Mouse (Mus musculus) erythroid progenitor cell, adult 5-6 weeks (primary cell): ENCODE results near the gene Ptk7. TPM values are rescaled to one million over a fixed set of nuclear protein-coding genes. Genes with fewer than 3 reads are reported as not detected.

Experiments used
- ATAC-seq: replicated peaks from 2 replicates; pipeline ENCODE4 v1.8.0; 2016; ENCODE audit warnings: moderate number of reproducible peaks, mild to moderate bottlenecking, moderate TSS enrichment, inconsistent platforms; ENCODE audit not compliant: poor library complexity, low FRiP score, severe bottlenecking
- total RNA-seq, 2 experiments: library from RNA; stranded (forward) in 1 of 2; stranded (reverse) in 1 of 2; fragments of 150-400 nt in 1 of 2; fragments of 186-747, 209-891 nt in 1 of 2; gene quantifications; 2 replicates each; pipeline versions ENCODE4 v1.2.3 to v1.2.4; 2015 to 2017; ENCODE audit warnings: low replicate concordance in 2 of 2

The Ptk7 gene
- total RNA-seq (2015; ENCODE audit: low replicate concordance) (not detected in 2 replicates), total RNA-seq (2017; ENCODE audit: low replicate concordance) (0.30 TPM in 1 of 2 replicates, not detected in the other)

DNA sequence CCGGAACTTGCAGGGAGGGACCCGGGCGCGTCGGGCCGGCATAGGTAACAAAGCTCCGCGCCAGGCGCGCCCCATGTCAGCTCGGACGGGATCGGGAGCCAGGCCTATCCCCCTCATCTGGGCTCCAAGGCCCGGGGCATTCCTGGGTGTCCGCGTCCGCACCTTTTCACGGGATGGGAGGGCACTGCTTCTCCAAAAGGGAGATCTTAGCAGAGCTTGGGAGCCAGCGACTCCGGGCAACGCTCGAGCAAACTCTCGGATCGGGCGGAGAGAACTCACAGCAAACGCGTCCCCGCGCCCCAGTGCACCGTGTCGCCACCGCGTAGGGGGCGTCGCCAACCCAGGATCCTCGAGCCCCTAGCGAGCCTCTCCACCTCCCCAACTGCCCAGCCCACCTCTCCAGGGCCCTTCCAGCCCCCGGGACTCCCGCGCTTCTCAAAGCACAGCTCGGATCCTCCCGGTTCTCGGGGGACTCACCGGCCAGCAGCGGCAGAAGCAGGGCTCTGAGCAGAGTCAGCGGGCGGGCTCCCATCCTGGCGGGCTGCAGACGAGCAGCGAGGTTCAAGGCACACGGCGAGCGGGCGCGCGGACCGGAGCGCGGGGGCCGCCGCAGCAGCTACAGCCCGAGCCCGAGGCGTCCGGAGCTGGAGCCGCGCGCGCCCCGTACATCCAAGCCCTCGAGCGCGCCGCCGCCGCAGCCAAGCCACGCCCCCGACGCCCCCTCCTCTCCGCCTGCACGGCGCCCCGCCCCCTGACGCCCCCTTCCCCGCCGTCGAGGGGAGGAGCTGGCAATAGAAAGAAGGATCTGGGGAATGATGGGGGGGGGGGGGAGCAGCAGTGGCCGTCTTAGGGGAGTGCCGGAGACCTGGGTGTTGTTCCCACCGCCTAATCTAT is at the start of gene Ptk7:
Gene Ptk7 (minus strand): TSS at position 714 of the 894 bp plus-strand sequence.
- ATAC-seq = no peak

DNA sequence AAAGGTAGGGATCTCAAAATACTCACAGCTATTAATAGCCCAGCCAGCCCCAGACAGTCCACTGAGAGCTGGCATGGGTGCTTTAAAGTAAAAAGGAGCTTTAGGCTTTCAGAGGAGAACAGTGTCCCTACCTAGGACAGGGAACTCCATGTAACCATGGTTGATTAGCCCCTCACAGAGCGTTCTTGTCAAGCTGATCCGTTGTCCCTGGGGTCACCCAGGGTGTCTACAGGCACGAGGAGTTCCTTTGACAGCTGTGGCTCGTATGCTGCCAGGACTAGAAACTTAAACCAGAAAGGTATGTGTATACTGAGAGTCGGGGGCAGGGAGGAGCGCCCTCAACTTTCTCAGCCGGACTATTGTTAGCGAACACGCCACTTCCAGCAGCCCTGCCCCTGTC is 49.6 kb upstream of the Ptk7 start:
- no peak for ATAC-seq

DNA sequence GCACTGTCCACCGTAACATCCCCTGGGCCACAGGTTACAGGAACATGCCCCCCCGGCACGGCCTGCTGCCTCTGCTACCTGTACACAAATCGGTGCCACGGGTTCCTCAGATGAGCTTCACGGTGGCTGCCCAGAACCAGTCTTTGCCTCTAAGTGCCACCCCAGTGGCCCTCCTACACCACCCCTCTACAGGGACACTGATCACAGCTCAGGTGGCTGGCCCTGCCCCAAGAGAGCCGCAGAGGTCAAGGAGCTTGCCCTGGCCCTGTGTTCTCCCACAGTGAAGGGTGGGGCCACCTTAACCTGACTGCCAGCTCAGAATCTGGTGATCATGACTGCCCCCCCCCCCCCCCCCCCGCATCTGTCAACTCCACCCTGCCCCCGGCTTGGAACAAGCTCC is 49.1 kb upstream of the Ptk7 start, which contains the start of gene Mea1:
Gene Mea1 (plus strand): TSS at position 378 of the 400 bp plus-strand sequence.
- no peak for ATAC-seq

DNA sequence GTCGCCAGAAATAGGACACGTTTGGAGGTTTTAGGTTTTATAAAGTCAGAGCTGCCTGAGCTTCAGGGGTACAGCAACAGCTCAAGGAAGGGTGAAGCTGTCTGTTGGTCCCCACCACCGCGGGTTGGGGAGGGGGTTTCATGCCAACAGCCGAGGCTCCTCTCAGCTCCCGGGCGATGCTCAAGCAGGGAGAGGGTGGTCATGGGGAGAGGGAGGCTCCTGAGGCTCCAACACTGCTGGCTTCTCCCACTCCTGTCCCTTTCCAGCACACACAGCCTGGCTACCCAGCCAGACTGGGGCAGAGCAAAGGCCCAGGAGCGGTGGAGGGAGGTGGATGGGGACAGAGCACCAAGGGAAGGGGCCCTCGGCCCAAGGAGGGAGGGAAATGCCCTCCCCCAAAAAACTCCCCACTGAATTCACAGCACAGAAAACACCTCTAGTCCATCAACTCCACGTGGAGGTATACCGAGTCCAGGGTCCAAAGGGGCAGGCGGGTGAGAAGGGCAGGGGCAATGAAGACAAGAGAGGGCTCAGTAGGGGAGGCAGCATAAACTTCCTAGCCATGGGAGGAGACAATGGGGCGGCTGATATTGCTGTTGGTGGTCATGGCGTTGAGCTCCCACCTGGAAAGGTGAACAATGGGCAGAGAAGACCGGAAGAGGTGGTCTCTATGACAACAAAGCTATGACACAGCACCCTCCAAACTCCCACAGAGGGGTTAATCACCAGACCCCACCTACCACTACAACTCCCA is 45.4 kb upstream of the Ptk7 start:
- ATAC-seq = peak; percentile 14

DNA sequence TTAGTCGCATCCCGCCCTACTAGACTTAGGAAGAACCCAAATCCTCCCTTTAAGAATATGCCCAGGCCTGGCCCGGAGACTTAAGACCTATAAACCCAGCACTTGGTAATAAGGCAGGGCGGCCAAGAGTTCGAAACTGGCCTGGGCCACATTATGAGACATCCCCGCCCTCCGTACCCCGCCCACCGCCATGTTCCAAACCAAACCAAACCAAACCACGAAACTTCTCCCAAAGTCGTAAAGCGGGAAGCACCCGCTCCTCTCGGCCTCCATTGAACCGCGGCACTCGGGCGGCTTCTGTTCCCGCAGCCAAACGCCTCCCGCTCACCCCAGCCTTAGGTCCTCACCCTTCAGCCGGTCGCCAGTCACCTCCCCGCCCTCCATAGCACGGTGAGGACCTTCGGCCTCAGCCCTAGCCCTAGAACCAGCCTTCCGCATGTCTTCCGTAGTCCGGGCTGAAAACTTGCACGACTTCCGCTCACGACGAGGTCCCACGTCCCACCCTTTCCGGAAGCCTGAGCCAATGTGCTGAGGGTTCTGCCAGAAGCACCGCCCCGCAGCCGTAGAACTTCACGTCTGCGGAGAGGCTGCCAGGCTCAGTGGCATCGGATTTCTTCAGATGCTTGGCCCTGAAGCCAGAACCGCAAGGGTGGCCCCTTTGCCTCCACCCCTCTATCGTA is 44.7 kb upstream of the Ptk7 start, which contains the start of gene Rrp36:
Gene Rrp36 (minus strand): TSS at position 503 of the 680 bp plus-strand sequence.
- ATAC-seq = peak; percentile 98

DNA sequence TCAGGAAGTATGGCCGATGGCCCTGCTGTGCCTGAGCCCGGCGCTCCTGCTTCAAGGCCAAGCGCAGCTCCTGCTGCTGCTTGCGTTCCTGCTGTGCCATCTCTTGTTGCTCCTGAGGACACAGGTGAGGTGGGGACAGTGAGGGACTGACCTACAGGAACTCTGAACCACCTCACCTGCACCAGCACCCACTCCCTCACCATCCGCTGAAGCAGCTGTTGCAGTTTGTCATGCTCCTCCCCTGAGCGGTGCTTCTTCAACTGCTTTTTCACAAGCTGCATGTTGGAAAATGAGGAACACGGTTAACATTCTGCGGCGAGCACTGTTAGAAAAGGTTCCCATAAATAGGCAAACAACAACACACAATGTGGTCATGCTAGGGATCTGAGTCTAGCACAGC is 40.6 kb upstream of the Ptk7 start:
- ATAC-seq = no peak

DNA sequence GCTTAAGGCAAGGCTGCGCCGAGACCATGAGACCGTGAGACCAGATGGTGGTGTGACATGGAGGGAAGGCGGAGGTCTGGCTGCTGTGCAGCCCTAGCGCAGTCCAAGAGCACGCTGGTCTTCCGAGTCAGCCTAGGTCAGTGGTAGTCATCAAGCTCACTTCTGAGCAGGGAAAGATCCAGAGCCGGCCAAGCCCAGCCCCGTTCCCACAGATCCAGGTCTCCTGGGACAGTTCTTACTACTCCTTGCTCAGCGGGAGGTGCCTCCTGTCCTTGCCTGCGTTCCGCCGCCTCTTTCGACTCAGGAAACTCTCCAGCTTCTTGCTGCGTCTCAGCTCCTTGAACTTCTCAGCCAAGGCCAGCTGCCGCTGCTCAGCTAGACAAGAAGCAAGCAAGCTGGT is 38.4 kb upstream of the Ptk7 start:
- ATAC-seq = no peak

DNA sequence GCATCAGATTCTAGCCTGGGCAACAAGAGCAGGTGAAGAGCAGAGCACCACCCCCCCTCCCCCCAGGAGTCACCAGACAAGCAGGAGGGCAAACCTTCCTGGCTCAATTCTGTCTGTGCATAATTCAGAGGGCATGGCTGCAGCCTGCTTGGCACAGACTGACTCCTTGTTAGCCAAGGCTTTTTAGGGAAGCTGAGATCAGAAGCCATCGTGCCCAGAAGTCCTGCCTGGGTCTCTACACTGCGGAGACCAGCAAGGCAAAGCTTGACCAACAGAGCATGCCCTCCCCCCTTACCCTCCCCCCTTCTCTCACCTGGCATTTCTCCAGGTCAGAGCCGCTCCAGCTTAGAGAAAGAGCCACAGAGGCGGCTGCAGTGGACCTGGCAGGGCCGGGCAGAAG is 33.4 kb upstream of the Ptk7 start:
- no peak for ATAC-seq

DNA sequence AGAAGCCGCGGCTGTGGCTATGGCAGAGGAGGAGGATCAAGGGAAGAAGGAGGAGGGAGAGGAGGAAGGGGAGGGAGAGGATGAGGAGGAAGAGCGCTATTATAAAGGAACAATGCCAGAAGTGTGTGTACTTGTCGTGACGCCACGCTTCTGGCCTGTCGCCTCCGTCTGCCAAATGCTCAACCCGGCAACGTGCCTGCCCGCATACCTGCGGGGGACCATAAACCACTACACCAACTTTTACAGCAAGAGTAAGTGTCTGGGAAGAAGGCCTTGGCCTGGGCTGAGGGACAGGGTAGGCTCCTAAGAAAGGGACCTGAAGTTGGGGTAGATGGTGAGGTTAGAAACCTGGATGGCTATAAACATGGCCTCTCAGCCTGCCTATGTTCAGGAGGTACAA is 32.7 kb upstream of the Ptk7 start:
- no peak for ATAC-seq

DNA sequence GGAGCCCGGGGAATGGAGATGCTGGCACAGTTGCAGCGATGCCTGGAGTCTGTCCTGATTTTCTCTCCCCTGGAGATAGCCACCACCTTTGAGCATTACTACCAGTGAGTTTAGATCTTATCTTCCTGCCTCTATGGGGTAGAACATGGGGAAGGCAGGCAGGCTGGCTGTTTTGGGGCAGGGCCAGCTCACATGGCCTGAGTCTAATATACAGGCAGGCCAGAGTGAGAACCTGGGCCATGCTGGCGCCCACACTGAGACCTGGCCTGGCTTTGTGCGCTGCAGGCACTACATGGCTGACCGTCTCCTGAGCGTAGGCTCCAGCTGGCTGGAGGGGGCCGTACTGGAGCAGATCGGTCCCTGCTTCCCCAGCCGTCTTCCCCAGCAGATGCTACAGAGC is 32.0 kb upstream of the Ptk7 start:
- ATAC-seq = no peak

DNA sequence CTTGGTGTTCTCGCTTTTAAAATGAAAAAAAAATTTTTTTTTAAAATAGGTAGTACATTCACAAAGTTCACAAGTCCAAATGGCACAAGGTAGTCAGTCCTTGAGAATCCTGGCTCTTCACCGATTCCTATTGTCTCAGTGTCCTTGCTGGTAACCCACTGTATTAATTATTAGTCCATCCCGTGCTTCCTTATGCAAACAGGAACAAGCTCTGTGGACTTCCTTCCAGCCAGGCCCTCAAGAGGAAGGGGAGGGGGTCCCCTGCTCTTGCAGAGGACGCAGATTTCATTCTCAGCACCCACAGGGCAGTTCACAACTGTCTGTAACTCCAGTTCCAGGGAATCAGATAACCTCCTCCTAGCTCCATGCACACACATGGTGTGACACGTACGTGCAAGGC is 26.8 kb upstream of the Ptk7 start:
- ATAC-seq = no peak

DNA sequence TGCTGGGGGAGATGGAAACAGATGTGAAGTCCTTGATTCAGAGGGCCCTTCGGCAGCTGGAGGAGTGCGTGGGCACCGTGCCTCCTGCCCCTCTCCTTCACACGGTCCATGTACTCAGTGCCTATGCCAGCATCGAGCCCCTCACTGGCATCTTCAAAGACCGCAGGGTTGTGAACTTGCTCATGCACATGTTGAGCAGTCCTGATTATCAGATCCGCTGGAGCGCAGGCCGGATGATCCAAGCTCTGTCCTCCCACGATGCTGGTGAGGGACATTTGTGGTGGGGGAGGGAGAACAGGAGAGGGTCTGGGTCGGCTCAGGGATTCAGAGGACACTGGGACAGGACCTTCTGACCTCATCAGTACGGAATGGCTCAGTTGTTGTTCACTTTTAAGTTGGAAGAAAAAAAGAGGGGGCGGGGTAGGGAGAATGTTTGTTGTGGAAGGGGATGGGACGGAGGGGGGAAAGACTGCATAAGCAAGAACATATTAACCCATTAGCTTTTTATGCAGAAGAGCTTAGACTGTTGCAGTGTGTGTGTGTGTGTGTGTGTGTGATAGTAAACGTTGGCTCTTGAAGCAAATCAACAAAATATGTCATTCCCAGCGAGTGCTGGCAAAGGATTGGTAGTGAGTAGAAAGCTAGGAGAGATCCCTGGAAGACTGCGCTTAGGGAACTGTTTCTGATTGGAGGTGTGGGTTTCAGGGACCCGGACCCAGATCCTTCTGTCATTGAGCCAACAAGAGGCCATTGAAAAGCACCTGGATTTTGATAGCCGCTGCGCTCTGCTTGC is 22.6 kb upstream of the Ptk7 start:
- ATAC-seq = no peak

DNA sequence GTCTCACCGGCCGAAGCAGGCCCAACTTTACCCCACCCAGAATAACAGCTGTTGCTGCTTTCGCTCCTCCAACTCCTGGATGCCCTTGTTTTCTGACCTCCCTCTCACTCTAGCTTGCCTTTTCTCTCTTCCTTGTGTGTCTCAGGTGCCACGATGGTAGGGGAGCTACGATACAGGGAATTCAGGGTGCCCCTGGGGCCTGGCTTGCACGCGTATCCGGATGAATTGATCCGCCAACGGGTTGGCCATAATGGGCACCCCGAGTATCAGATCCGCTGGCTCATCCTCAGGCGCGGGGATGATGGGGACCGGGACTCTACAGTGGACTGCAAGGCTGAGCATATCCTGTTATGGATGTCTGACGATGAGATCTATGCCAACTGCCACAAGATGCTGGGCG is 22.0 kb upstream of the Ptk7 start:
- ATAC-seq = no peak

DNA sequence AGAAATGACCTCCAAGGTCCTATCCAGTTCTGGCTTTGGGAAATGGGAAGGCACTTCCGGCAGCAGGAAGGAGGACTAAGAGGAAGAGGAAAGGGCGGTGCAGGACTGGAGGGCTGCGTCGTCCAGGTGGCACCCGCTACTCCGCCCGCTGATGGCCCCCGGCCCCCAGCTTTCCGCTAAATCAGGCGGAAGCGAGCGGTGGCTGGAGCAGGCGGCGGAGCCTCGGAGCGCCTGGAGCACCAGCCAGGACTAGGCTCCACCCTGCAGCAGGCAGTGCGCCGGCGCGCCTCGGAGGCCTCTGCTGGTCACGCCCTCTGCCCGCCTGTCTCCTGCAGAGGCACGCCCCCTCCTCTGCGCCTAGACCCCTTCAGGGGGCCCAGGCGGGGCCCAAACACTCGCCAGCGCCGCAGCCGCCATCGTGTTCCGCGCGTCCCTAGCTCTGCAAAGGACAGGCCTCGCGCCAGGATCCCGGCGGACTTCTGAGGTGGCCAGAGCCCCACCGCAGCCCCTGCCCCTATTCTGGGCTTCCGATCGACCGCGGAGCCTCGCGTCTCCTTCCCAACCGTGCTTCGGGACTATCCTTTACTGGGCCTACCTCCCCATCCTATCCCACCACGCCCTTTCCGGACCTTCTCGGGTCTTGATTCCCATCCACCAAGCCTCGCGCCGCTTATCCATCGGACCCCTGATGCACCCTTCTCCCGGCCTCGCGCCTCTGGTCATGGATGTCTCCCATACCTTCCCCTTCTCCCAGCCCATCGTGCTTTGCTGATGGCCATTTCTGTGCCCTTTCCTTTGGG is 21.1 kb upstream of the Ptk7 start, which contains the start of gene Cul7:
Gene Cul7 (plus strand): TSS at position 106 of the 800 bp plus-strand sequence.
- ATAC-seq = peak; percentile 63

DNA sequence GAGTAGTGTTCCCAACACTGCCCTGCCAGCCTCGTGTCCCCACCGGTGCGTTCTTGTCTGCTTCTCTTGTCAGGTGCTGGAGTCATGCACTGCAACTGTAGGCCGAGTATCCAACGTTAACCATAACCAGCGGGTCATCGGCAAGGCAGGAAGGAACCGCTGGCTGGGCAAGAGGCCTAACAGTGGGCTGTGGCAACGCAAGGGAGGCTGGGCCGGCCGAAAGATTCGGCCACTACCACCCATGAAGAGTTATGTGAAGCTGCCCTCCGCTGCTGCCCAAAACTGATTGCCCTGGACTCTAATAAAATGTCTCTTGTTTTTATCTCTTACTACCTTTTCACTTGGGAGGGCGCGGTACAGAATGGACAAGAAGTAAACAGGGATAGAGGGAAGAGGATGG is 20.5 kb upstream of the Ptk7 start:
- ATAC-seq = no peak

DNA sequence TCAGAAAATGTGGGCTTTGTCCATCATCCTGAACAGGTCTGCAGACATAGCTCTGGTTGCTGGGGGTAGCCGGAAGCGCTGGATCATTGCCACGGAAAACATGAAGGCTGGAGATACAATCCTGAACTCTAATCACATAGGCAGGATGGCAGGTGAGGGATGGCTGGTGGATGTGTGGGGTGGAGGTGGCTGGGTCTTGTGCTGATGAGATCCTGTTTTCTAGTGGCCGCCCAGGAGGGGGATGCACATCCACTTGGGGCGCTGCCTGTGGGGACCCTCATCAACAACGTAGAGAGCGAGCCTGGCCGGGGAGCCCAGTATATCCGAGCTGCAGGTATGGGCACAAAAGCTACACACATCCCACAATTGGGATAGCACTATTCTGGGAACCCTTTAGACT is 19.1 kb upstream of the Ptk7 start:
- no peak for ATAC-seq

DNA sequence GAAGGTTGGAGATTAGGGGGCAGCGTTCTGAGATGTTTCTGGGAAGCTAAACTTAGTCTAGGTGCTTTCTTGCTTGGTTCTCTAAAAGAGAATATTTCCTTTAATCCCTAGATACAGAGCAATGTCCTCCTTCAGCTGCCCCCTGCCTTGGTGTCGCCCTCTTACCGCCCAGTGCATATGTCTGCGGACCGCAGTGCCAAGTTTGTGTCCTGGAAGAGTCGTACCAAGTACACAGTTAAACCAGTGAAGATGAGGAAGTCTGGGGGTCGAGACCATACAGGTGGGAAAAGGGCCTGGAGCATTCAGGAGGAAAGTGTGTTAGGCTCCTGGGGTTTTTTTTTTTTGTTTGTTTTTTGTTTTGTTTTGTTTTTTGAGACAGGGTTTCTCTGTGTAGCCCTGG is 18.0 kb upstream of the Ptk7 start:
- ATAC-seq = no peak

DNA sequence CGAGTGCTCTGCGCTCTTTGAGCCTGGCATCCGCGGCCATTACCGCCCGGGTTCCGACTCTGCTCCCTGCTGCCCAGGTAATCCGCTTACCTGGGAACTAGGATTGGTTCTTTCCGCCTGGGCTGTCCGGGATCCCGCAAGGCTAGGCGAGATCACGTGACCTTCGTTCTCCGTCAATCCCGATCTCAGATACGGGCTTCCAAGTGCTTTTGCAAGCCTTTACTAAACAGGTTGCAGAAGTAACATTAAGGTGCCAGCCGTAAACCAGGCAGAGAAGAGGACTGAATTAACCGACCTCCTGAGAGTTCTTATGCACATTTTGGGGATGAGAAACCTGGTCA is 17.0 kb upstream of the Ptk7 start:
- peak; percentile 65 for ATAC-seq
